Mouse (Mus musculus) cerebellum, adult 2 months (tissue): ENCODE results near the gene Gm17364. TPM values are rescaled to one million over a fixed set of nuclear protein-coding genes. Genes with fewer than 3 reads are reported as not detected.
"Not testable (repeated sequence)": the region's sequence is repeated elsewhere in the genome, so short reads cannot be mapped to it uniquely, and the experiment has no call there.

Experiments
- DNase-seq, 2 experiments: peaks; one replicate each; pipeline ENCODE4 v3.0.0; 2021
- H3K27ac ChIP-seq: fragments of 200-500 bp; 2 replicates; pipeline ENCODE4 v1.5.1; 2012; ENCODE audit warnings: low read length, control low read depth, inconsistent platforms; ENCODE audit not compliant: insufficient read depth
- H3K27me3 ChIP-seq: fragments of 200-500 bp; 2 replicates; pipeline ENCODE4 v1.6.1; 2012; ENCODE audit warnings: inconsistent platforms, mild to moderate bottlenecking, low read length, moderate library complexity; ENCODE audit not compliant: control insufficient read depth, insufficient read depth
- H3K4me1 ChIP-seq: fragments of 200-500 bp; 2 replicates; pipeline ENCODE4 v1.6.1; 2011; ENCODE audit warnings: low read length; ENCODE audit not compliant: control insufficient read depth, insufficient read depth
- H3K4me3 ChIP-seq: fragments of 200-500 bp; replicated peaks from 2 replicates; pipeline ENCODE3; 2011; ENCODE audit warnings: mild to moderate bottlenecking, low read depth, low read length, control low read depth; ENCODE audit not compliant: insufficient read depth
- CTCF ChIP-seq: fragments of 200-500 bp; IDR thresholded peaks from 2 replicates; pipeline ENCODE4 v1.5.1; 2011; ENCODE audit warnings: low read depth, mild to moderate bottlenecking, control low read depth, low read length, moderate library complexity, borderline replicate concordance; ENCODE audit not compliant: insufficient read depth
- POLR2A ChIP-seq: fragments of 200-500 bp; IDR thresholded peaks from 2 replicates; pipeline ENCODE4 v1.6.1; 2011; ENCODE audit warnings: low read length, control low read depth, borderline replicate concordance; ENCODE audit not compliant: insufficient read depth
- WGBS: fragments of 180-500 bp; shearing (Covaris S2); methylation state at CpG from one replicate; pipeline ENCODE4 v1.1.7; 2018; 5-methylcytosine and 5-hydroxymethylcytosine counted together
- polyA plus RNA-seq: library from polyadenylated mRNA; depleted of rRNA; stranded (reverse); fragments of >200 nt; gene quantifications from 2 replicates; pipeline ENCODE4 v1.2.3, GENCODE M21; 2012

Gene Gm17364
- polyA plus RNA-seq, 1 experiment: not detected

- WGBS: 89% methylated on average over 5 of the region's 5 CpGs
- H3K27ac ChIP-seq: no peak overlapping the region
- DNase-seq: no peak
- H3K27me3 ChIP-seq: no peaks in the 10 kb centered on the region
- peaks cover 3% of the 10 kb centered on the region; the same call in 1 of the 2 replicates for H3K4me1 ChIP-seq
- TF ChIP-seq POLR2A (no peak), CTCF (no peak)
- H3K4me3 ChIP-seq: no peak overlapping the region
These were observed 10.3 kb downstream of the Gm17364 start for GRCm38 (mm10) chr13:41263304-41264006.

- 97% methylated on average over 8 of the region's 8 CpGs for WGBS
These were observed 12.2 kb downstream of the Gm17364 start for GRCm38 (mm10) chr13:41261617-41262016.

GRCm38 (mm10) chr13:41257851-41258250 is 15.9 kb downstream of the Gm17364 start:
- Histone ChIP-seq H3K4me3 (no peak overlapping the region), H3K4me1 (peaks cover 5% of the 10 kb centered on the region; the same call in 1 of the 2 replicates), H3K27ac (no peak overlapping the region), H3K27me3 (no peaks in the 10 kb centered on the region)
- TF ChIP-seq POLR2A (no peak), CTCF (no peak)
- WGBS: 45% methylated on average over 4 of the region's 4 CpGs
- DNase-seq: no peak

More at GRCm38 (mm10) chr13:41261617-41262016, 12.2 kb downstream of the Gm17364 start:
- DNase-seq, H3K27ac ChIP-seq, H3K27me3 ChIP-seq, H3K4me3 ChIP-seq, H3K4me1 ChIP-seq: not testable (repeated sequence)

GRCm38 (mm10) chr13:41256962-41257361 is 16.8 kb downstream of the Gm17364 start:
- 97% methylated on average over 3 of the region's 3 CpGs for WGBS
- Histone ChIP-seq H3K27me3 (no peaks in the 10 kb centered on the region), H3K4me3 (no peak overlapping the region), H3K4me1 (peaks cover 8% of the 10 kb centered on the region), H3K27ac (no peak overlapping the region)
- DNase-seq: no peak
- TF ChIP-seq CTCF: no peak
- TF ChIP-seq POLR2A: no peak

- WGBS: 91% methylated on average over 5 of the region's 5 CpGs
- Histone ChIP-seq H3K27ac (no peak overlapping the region), H3K4me3 (no peak overlapping the region), H3K27me3 (no peaks in the 10 kb centered on the region), H3K4me1 (peaks cover 10% of the 10 kb centered on the region)
- TF ChIP-seq CTCF (no peak), POLR2A (no peak)
- no peak for DNase-seq
These were observed 17.7 kb downstream of the Gm17364 start for GRCm38 (mm10) chr13:41256126-41256525.

- TF ChIP-seq CTCF: no peak
- TF ChIP-seq POLR2A: no peak
- WGBS: 85% methylated on average over 7 of the region's 7 CpGs
- DNase-seq: no peak
- peaks cover 8% of the 10 kb centered on the region for H3K4me1 ChIP-seq
- H3K4me3 ChIP-seq: no peak overlapping the region
- no peak overlapping the region for H3K27ac ChIP-seq
- no peaks in the 10 kb centered on the region for H3K27me3 ChIP-seq
These were observed 21.0 kb downstream of the Gm17364 start for GRCm38 (mm10) chr13:41252736-41253135.

GRCm38 (mm10) chr13:41252141-41252540 is 21.6 kb downstream of the Gm17364 start:
- TF ChIP-seq CTCF (no peak), POLR2A (no peak)
- Histone ChIP-seq H3K4me3 (no peak overlapping the region), H3K4me1 (peaks cover 5% of the 10 kb centered on the region; the same call in 1 of the 2 replicates), H3K27ac (no peak overlapping the region), H3K27me3 (no peaks in the 10 kb centered on the region)
- WGBS: 91% methylated on average over 6 of the region's 6 CpGs
- no peak for DNase-seq

GRCm38 (mm10) chr13:41251667-41252066 is 22.1 kb downstream of the Gm17364 start:
- Histone ChIP-seq H3K27ac (no peak overlapping the region), H3K27me3 (no peaks in the 10 kb centered on the region), H3K4me1 (peaks cover 5% of the 10 kb centered on the region; the same call in 1 of the 2 replicates), H3K4me3 (no peak overlapping the region)
- TF ChIP-seq POLR2A: no peak
- TF ChIP-seq CTCF: no peak
- WGBS: 83% methylated on average over 5 of the region's 5 CpGs
- DNase-seq: no peak

GRCm38 (mm10) chr13:41251232-41251631 is 22.5 kb downstream of the Gm17364 start:
- not testable (repeated sequence) for H3K27me3 ChIP-seq, H3K4me3 ChIP-seq, H3K4me1 ChIP-seq, H3K27ac ChIP-seq, DNase-seq
- 93% methylated on average over 5 of the region's 5 CpGs for WGBS
